Mouse (Mus musculus) A20 (cell line): Measurements from ENCODE around the gene 1500009C09Rik.
A peak's percentile ranks its signal among the peaks of the same experiment; 100 is the strongest.
"Not testable (repeated sequence)": the region's sequence is repeated elsewhere in the genome, so short reads cannot be mapped to it uniquely, and the experiment has no call there.

Experiments used
- DNase-seq: peaks from one replicate; pipeline ENCODE4 v3.0.0-alpha.2; 2011; ENCODE audit warnings: low read depth, low spot score

Gene 1500009C09Rik

DNA sequence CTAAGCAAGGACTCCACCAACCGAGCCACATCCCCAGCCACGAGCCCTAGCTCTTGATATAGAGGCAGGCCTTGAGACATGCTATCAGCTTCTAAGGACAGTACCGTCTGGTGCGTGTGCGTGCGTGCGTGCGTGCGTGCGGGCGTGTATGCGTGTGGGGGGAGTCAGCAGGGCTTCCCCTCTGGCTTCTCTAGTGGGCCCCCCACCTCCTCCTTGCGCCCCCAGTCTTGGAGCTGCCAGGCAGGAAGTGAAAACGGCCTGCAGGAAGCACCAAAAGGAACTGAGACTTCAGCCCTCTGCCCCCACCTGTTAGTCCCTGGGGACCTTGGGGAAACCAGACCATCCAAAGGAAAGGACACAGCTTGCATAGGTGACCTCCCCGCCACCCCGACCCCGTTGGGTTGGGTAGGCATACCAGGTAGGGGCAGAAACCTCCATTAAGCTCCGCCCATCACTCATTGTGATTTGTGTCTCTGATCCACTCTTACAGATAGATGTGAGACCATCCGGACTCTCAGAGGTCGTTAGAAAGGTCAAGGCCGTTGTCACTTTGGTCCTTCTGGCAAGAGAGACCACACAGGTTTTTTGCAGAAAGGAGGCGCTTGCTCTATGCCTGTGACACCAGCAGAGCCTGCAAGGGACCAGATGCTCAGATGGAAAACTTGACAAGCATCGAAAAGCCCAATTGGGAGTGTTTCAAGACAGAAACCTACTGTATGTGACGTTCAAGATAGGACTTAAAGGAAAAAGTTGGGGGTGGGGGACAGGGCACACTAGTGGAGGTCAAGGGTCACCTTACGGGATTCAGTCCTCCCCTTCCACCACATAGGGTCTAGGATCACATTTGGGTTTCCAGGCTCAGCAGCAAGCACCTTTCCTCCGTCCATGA is 33.2 kb upstream of the 1500009C09Rik start:
- DNase-seq = peak; percentile 97

DNA sequence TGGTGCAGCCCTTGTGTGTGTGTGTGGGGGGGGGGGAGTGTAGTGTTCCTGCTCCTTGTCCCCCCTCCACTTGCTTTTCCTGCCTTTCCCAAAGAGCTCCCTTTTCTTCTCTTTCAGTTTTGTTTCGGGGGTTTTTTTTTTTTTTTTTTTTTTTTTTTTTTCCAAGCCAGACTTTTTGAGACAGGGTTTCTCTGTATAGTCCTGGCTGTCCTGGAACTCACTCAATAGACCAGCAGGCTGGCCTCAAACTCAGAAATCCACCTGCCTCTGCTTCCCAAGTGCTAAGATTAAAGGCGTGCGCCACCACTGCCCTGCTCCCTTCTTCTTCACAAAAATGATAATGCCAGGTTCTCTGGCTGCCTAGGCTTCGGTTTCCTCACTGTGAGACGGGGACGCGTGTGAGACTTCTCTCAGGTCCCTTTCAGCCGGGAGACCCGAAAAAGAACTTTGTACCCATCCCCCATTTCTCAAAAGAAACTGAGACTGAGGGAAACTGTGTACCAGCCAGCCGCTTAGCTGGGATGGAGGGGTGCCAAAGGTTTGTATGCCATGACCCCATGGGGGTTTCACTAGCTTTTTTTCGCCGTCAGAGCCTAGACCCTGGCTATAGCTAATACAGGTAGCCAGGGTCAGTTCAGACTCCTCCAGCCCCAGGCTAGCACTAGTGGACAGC is 32.1 kb upstream of the 1500009C09Rik start:
- peak; percentile 50 for DNase-seq

DNA sequence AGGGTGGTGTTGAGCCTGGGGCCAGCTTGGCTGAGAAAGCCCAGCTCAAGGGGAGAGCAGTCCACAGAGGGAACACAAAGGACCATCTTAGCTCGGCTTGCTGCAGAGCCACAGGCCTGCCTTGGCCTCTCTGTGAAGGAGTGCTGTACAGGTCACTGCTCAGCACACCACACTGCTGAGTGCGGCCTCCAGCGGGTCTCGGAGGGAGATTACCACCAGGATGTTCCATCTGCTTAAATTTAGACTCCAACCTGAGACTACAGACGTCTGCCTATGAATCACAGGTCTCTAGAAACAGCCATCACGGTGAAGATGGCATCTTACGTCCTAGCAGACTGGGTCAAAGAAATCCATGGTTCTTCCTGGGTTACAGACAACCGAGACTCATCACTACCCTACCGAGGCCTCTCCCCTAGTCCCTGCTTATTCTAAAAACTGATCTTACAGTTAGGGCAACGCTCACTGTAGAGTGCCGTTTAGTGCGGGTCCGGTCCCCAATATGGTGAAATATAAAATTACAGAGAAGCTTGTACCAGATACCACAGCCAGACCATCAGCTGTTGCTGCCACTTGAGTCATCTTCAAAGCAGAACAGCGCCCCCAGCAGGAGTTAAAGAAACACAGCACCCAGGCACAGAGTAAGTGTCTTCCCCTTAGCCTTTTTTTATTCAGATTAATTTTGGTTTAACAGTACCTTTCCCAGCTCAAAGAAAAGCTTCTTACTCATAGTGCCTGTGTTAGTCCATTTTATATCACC is 30.9 kb upstream of the 1500009C09Rik start:
- peak; percentile 87 for DNase-seq

DNA sequence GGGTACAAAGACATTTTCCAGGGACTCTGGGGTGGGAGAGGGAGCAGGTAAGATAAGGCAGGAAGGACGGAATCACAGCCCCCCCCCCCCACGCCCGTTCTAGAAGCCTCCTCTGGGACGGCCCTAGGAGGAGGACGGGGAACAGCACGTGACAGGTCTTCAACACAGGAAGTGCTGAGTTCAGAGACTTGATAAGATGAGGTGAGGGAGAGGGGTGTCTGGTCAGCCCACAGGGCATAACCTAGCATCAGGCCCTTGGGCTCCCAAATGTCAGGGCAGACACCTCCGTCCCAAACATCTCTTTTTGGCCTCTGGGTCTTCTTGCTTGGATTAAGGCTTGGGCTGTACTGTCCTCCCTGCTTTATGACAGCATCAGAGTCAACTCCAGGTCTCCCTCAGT is 28.9 kb upstream of the 1500009C09Rik start:
- peak; percentile 63 for DNase-seq

DNA sequence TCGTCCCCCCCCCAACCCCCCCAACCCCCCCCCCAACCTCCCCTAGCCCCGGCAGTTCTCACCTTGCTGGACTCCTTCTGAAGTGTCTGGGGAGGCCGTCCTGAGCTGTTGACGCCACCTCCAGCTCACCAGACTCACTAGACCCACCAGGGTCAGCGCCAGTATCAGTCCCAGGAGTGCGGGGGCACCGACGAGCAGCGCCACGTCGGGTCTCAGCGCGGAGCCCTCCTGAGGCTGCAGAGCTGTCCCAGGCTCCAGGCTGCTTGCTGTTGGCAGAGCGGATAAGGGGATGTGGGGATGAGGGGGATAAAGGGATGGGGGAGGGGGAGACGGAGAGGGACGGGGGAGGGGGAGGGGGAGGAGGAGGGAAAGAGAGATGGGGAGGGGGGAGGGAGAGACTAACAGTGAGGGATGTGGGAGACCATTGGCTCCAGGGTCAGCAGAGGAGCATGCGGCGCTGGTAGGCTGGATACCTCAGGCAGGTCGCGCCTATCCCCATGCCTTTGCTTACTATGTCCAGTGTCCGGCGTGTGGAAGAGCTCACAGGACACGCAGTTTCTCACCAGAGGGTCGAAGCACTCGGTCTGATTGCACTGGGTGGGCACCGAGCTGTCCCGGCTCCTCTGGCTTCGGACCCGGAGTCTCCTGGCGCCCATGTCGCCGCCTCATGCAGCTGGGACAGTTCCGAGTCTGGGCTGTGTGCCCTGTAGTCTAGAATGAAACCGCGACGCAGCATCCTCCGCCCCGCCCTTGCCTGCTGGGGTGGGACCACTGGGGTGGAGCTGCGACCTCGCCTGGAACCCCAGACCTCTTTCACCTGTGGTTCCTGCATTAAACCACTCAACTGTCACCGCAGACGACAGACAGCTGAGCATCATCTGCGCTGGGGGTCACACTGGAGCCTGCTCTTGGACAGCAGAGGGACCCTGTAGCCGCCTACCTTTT is 28.3 kb upstream of the 1500009C09Rik start, which contains the start of gene Tnfrsf13c:
Gene Tnfrsf13c, minus strand, starts transcription at position 713 of the 945 bp plus-strand sequence.
- peak; percentile 92 for DNase-seq

DNA sequence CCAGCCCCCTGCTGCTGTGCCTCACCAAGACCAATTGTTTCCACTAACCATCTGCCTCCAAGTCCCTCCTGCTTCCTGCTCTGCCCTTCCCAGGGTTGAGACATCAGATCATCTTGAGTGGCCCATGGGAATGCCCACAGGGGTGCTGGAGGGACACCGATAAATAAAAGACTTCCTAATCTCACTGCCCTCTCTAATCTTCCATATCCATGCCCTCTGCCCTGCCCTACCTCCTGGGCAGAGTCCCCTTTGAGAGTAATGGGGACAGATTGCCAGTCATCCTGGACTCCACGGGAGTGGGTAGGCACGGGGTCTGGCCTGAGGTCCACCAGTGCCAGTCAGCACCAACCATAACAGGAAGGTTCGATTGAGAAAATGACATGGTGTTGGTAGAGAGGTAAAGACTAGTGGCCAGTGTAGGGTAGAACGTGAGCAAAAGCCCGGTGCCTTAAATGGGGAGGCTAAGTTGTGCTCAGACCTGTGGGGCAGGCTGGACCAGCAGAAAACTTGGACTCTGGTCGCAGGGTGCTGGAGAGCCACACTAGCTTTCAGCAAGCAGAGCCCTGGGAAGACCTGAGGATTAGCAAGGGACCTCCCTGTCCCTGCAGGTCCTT is 27.5 kb upstream of the 1500009C09Rik start:
- peak; percentile 57 for DNase-seq

DNA sequence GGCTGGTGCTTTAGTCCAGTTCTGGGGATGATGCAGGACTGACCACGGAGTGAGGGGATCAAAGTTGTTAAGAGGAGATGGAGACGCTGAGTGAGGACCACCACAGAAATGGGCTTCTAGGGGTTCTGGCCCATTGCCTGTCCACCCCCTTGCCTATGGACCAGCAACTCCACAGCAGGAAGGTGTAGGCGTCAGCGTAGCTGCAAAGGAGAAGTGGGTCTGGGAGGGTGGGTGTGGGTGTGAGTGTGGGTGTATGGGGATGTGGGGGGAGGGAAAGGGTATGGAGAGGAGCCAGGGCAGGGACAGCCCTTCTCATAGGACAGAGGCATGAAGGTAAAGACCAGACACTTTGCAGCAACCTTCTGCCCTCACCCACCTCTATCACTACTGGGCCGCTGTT is 26.4 kb upstream of the 1500009C09Rik start:
- no peak for DNase-seq

DNA sequence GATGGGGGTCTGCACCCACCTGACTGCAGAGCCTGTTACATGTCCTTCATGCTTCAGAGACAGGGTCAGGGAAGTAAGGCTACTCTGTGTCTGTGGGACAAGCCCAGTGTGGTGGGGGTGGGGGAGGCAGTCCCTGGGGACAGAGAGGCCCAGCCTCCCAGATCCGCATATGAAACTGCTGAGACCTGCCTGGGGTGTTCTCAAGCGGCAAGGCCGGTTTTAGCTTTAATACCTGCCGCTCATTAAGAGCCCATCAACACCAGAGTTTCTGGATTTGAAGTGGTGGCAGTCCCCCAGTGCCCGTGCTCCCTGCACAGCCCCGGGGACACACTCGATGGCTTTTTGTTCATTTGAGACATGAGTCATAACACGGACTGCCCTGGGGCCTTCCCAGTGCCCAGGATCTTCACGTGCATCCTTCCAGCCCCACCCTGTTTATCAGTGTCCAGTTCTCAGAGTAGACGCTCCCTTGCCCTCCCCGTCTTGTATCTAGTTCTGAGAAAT is 22.6 kb upstream of the 1500009C09Rik start:
- DNase-seq = peak; percentile 68

DNA sequence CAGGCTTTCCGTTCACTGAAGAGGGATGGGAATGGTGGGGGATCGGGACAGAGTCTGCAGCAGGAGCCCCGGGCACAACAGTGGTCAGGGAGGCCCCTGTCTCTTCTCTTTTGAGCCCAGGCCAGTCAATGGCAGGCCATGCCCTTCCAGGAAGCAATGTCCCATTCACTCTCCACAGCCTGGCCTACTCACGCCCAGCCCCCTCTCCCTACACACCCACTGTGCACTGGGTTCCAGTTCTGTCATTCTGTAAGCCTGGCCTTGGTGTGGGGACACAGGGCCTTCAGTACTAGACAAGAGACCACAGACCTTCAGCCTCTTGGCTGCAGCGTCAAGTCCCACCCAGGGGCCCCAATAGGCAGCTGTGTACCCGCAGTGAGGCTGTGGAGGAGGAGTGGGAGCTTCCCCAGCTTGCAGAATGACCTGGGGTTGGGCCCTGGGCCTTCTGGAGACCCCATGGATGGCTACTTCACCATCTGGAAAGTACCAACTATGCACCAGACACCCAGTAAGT is 22.0 kb upstream of the 1500009C09Rik start:
- peak; percentile 15 for DNase-seq

DNA sequence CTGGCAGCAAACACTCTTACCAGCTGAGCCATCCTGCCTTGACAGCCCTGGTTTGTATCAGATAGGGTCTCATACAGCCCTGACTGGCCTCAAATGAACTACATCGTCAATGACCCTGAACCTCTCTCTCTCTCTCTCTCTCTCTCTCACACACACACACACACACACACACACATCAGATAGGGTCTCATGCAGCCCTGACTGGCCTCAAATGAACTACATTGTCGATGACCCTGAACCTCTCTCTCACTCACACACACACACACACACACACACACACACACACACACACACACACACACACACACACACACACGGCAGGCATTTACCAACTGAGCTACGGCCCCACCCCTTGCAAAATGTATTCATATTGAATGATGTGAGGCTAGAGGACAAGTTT is 21.1 kb upstream of the 1500009C09Rik start:
- DNase-seq = peak; percentile 22

DNA sequence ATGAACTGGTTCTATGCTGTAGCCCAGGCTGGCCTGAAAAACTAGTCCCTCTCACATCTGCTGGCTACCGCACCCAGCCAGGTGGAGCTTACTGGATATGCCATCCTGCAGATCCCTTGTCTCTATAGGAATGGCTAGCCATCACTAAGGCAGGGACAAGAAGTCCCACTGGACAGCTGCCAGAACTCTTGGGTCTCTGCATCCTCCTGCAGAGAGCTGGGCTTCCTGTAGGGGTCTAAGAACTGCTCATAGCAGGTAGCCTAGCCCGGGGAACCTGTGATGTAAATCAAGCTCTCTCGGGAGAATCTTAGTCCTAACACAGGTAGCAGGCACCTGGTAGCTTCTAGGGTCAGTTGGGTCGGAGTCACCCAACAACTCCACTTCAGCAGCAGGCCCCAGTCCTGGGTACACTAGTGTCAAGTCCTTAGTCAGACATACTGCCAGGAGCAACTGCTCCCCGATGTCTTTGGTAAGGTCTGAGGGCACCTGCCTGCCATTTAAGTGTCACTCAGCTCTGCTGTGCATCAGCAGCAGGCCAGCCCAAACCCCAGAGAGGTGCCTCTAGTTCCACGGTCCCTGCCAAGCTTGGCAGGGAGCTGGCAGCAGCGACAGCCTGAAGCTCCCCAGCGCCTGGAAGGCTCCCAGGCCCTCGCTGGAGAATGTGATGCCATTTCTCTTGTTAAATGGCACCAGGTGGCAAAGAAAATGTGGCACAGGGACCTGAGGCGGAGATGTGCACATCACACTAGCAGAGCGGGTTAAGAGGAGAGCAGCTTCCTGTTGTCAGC is 20.4 kb upstream of the 1500009C09Rik start:
- DNase-seq = peak; percentile 43

DNA sequence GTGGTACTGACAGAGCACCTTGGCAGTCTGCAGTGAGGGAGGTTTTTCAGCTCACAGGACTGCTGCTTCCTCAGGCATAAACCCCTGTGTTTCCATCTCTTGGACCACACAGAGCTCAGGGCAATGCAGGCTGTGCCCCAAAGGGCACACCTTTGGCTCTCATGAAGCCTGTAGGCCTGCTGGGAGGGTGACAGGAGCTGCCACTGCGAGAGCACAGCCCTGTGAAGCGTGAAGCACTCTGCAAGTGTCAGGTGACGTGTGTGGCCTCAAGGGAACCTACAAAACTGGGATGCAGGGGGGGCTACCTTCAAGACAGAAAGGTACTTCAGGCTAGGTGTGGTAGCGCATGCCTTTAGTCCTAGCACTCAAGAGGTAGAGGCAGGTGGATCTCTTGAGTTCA is 19.5 kb upstream of the 1500009C09Rik start:
- peak; percentile 64 for DNase-seq

DNA sequence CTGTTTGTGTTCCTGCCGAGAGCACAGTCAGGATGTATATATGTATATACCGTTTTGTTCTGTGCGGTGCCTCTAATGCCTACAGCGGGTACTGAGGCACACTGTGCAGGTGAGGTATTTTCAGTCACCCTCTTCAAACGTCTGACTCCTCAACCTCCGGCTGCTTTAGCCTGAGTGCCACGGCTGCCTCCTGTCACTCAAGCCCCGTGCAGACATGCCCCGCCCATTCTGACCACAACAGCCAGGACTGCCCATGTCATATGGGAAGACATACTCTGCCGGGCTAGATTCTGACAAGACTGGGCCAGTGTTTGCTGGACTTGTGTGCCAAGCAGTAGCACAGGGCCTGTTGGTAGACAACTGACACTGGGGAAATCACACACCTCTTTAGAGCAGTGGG is 16.5 kb upstream of the 1500009C09Rik start:
- no peak for DNase-seq

DNA sequence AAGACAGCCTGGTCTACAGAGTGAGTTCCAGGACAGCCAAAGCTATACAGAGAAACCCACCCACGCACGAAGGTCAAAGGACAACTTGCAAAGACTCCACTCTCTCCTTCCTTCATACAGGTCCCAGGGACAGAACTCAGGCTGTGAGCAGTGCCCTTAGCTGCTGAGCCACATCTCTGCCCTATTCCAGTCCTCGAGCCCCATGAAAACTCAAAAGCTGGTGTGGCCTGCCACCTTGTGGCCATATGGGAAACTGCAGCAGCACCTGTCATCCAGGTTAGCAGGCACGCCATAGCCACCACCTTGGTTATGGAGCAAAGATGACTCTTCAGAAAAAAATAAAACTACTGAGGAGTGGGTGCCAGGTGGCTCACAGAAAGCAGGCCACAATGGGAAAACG is 15.6 kb upstream of the 1500009C09Rik start:
- DNase-seq = peak; percentile 83

DNA sequence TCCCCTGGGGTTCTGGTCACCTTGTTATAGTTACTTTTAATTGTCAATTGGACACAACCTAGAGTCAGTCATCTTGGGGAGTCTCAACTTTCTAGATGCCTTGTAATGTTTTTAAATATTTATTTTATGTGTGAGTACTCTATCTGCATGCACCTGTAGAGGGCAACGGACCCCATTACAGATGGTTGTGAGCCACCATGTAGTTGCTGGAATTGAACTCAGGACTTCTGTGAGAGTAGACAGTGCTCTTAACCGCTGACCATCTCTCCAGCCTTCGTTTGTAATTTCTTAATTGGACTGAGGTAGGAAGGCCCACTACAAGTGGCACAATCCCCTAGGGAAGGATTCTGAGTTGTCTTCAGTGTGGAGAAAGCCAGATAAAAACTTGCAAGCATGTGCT is 8.9 kb upstream of the 1500009C09Rik start:
- DNase-seq = peak; percentile 50

DNA sequence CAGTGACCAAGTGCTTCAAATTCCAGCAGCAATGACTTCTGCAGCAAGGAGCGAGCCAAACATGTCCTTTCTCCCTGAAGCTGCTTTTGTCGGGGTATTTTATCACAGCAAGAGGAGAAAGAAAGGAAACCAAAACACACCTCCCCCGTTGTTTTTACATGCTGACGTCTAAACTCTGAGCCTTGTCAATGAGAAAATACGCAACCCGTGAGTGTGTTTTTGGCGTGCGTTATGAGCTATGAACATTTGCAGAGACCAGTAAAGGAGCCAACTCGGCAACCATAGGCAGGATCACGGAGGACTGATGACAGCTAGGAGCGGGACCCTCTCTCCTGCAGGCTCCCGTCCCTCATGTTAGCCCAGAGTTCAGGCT is 8.5 kb upstream of the 1500009C09Rik start:
- DNase-seq = no peak

DNA sequence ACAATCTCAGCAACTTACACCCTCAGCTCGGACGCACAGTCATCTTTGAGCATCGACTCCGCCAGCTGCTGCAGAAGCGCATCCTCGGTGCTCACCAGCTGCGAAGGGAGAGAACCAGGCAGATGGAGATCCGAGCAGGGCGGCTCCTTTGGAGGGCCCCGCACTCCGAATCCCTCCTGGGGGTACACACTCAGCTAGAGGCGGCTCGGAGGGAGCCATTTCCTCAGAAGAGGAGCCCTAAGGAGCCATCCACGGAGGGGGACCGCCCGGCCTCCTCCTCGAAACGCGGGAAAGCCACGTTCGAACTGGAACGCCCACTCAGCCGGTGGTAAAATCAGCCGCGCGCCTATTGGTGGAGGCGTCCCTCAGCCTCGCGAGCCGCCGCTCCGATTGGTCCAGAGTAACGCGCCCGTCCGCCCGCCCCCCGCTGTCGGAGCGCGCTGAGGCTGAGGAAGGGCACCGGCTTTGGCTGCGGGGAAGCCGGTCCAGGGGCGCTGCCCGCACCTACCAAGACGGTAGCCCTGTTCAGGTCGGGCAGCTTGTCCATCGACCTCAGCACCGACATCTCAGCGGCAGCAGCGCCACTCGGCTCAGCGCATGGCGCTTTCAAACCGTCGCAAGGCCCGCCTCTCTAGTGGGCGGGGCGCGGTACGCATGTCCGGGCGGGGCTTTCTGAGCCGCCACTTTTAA is 7.9 kb upstream of the 1500009C09Rik start, which contains the start of gene Cenpm:
Gene Cenpm, minus strand, starts transcription at position 634 of the 690 bp plus-strand sequence.
- DNase-seq = peak; percentile 98

DNA sequence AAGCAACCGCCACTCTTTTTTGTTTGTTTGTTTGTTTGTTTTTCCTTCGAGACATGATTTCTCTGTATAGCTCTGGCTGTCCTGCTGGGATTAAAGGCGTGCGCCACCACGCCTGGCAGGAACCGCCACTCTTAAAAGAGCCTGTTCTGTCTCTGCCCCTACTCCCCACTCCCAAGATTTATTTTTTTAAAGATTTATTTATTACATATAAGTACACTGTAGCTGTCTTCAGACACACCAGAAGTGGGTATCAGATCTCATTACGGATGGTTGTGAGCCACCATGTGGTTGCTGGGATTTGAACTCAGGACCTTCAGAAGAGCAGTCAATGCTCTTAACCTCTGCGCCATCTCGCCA is 7.4 kb upstream of the 1500009C09Rik start:
- not testable (repeated sequence) for DNase-seq
